Mouse (Mus musculus): ENCODE measurements around the gene Cdc42. TPM values are rescaled to one million over a fixed set of nuclear protein-coding genes. Genes with fewer than 3 reads are reported as not detected.
A peak's percentile ranks its signal among the peaks of the same experiment; 100 is the strongest.

Gene Cdc42
- polyA plus RNA-seq, 1 experiment, result 94.4 TPM

GRCm38 (mm10) chr4:137379085-137379484 is 21.6 kb upstream of the Cdc42 start:
- 97% methylated on average over 3 of the region's 3 CpGs for WGBS
- TF ChIP-seq POLR2A (IDR thresholded peaks at IDR 0.05; ENCODE audit: control insufficient read depth, extremely low read depth, insufficient read depth, low read length, poor library complexity) (no peak), CTCF (IDR thresholded peaks at IDR 0.05; ENCODE audit: borderline replicate concordance, control insufficient read depth, extremely low read depth, insufficient read depth, low read length, poor library complexity) (no peak)
- H3K36me3 ChIP-seq (ENCODE audit: control insufficient read depth, insufficient read depth, low read length), result no peaks in the 10 kb centered on the region
- no peaks in the 10 kb centered on the region for H3K27me3 ChIP-seq (ENCODE audit: control insufficient read depth, insufficient read depth, low read length)
- no peak for DNase-seq
- no peak overlapping the region for H3K4me3 ChIP-seq (ENCODE audit: control insufficient read depth, insufficient read depth, low read length)
- no peak overlapping the region for H3K27ac ChIP-seq (ENCODE audit: control insufficient read depth, insufficient read depth, low read length)
- H3K4me1 ChIP-seq (replicated peaks; ENCODE audit: control insufficient read depth, insufficient read depth, low read length), result peaks cover under 1% of the 10 kb centered on the region

GRCm38 (mm10) chr4:137377526-137378304 is 20.2 kb upstream of the Cdc42 start:
- Histone ChIP-seq H3K27me3 (ENCODE audit: control insufficient read depth, insufficient read depth, low read length) (no peaks in the 10 kb centered on the region), H3K27ac (ENCODE audit: control insufficient read depth, insufficient read depth, low read length) (no peak overlapping the region), H3K36me3 (ENCODE audit: control insufficient read depth, insufficient read depth, low read length) (no peaks in the 10 kb centered on the region), H3K4me3 (ENCODE audit: control insufficient read depth, insufficient read depth, low read length) (no peak overlapping the region), H3K4me1 (replicated peaks; ENCODE audit: control insufficient read depth, insufficient read depth, low read length) (peaks cover 8% of the 10 kb centered on the region)
- 97% methylated on average over 4 of the region's 4 CpGs for WGBS
- no peak for TF ChIP-seq CTCF (IDR thresholded peaks at IDR 0.05; ENCODE audit: borderline replicate concordance, control insufficient read depth, extremely low read depth, insufficient read depth, low read length, poor library complexity)
- TF ChIP-seq POLR2A (IDR thresholded peaks at IDR 0.05; ENCODE audit: control insufficient read depth, extremely low read depth, insufficient read depth, low read length, poor library complexity), result no peak
- no peak for DNase-seq

DNA sequence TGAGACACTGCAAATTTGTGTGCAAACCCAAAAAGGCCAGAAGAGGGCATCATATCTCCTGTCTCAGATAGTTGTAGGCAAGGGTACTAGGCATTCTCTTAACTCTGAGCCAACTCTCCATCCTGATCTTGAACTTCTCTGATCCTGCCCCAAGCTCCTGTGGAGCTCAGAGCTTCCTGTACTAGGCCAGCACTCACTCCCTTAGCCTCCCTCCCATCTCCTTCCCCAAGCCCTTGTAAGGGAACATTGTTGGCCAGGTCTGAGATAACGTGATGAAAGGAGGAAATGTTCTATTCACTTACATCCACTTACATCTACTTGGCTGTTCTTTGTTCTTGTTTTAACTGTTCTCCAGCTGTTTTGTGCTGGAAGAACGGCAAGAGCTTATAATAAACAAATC is 19.3 kb upstream of the Cdc42 start:
- Histone ChIP-seq H3K27ac (ENCODE audit: control insufficient read depth, insufficient read depth, low read length) (no peak overlapping the region), H3K4me1 (replicated peaks; ENCODE audit: control insufficient read depth, insufficient read depth, low read length) (peaks cover 8% of the 10 kb centered on the region), H3K27me3 (ENCODE audit: control insufficient read depth, insufficient read depth, low read length) (no peaks in the 10 kb centered on the region), H3K36me3 (ENCODE audit: control insufficient read depth, insufficient read depth, low read length) (no peaks in the 10 kb centered on the region), H3K4me3 (ENCODE audit: control insufficient read depth, insufficient read depth, low read length) (no peak overlapping the region)
- WGBS, result 81% methylated on average over 2 of the region's 2 CpGs
- TF ChIP-seq POLR2A (IDR thresholded peaks at IDR 0.05; ENCODE audit: control insufficient read depth, extremely low read depth, insufficient read depth, low read length, poor library complexity), result no peak
- TF ChIP-seq CTCF (IDR thresholded peaks at IDR 0.05; ENCODE audit: borderline replicate concordance, control insufficient read depth, extremely low read depth, insufficient read depth, low read length, poor library complexity), result no peak
- no peak for DNase-seq

DNA sequence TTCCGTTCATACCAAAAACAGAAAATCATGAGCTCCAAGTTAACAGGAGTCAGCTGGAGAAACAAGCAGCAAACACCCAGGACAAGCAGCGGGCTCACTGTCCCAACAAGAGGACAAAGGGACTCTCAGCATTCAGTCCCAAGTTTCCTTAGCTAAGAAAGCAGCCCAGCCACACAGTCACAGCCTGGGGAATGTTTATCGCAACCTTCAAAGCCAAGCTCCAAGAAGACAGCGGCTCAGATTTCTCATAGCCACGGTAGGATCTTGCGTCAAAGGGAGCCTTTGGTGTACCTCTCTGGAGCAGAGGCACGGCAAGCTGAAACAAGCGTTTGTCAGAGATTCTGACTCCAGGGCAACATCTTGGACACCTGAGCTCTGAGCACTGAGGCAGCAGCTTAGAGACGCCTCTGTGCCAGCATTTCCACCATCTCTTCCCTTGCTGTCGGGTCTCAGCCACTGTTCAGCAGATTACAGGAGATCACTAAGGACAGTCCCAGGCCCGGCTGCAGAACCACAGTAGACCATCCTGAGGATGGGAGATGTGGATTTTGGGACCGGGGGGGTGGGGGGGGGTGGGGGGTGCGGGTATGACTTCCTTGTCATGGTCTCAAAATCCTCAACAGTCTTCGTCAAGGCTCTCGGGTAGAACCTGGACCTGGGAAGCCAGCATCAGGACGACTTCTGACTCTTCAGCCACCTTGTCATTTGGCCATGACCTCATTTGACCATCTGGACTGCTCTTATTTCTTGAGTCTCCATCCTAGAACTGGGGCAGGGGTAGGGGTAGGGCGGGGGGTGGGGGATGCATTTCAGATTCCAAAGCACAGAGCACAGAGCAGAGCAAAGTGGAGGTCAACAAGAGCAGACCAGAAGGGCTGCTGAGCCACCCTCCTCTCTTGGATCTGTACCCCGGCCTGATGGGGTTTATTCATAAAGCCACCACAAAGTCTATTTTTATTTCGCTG is 18.1 kb upstream of the Cdc42 start:
- no peak overlapping the region for H3K4me3 ChIP-seq (ENCODE audit: control insufficient read depth, insufficient read depth, low read length)
- whole genome bisulfite sequencing, result 68% methylated on average over 19 of the region's 19 CpGs
- TF ChIP-seq CTCF (IDR thresholded peaks at IDR 0.05; ENCODE audit: borderline replicate concordance, control insufficient read depth, extremely low read depth, insufficient read depth, low read length, poor library complexity) (no peak), POLR2A (IDR thresholded peaks at IDR 0.05; ENCODE audit: control insufficient read depth, extremely low read depth, insufficient read depth, low read length, poor library complexity) (no peak)
- DNase-seq, result no peak
- H3K27me3 ChIP-seq (ENCODE audit: control insufficient read depth, insufficient read depth, low read length), result no peaks in the 10 kb centered on the region
- no peaks in the 10 kb centered on the region for H3K36me3 ChIP-seq (ENCODE audit: control insufficient read depth, insufficient read depth, low read length)
- H3K4me1 ChIP-seq (replicated peaks; ENCODE audit: control insufficient read depth, insufficient read depth, low read length), result peaks cover 8% of the 10 kb centered on the region
- no peak overlapping the region for H3K27ac ChIP-seq (ENCODE audit: control insufficient read depth, insufficient read depth, low read length)

GRCm38 (mm10) chr4:137373711-137374110 is 16.2 kb upstream of the Cdc42 start:
- Histone ChIP-seq H3K4me1 (replicated peaks; ENCODE audit: control insufficient read depth, insufficient read depth, low read length) (peaks cover 13% of the 10 kb centered on the region), H3K27me3 (ENCODE audit: control insufficient read depth, insufficient read depth, low read length) (no peaks in the 10 kb centered on the region), H3K36me3 (ENCODE audit: control insufficient read depth, insufficient read depth, low read length) (no peaks in the 10 kb centered on the region), H3K4me3 (ENCODE audit: control insufficient read depth, insufficient read depth, low read length) (no peak overlapping the region), H3K27ac (ENCODE audit: control insufficient read depth, insufficient read depth, low read length) (0 out of 2 replicates have a peak overlapping the region, but pooled peaks have one; percentile 22)
- WGBS, result 56% methylated on average over 6 of the region's 6 CpGs
- no peak for TF ChIP-seq CTCF (IDR thresholded peaks at IDR 0.05; ENCODE audit: borderline replicate concordance, control insufficient read depth, extremely low read depth, insufficient read depth, low read length, poor library complexity)
- TF ChIP-seq POLR2A (IDR thresholded peaks at IDR 0.05; ENCODE audit: control insufficient read depth, extremely low read depth, insufficient read depth, low read length, poor library complexity), result no peak
- no peak for DNase-seq

Measured in thymus, adult 2 months (tissue).